22 mouse cellular contexts compared by ENCODE assay signal in the genomic region with DNA sequence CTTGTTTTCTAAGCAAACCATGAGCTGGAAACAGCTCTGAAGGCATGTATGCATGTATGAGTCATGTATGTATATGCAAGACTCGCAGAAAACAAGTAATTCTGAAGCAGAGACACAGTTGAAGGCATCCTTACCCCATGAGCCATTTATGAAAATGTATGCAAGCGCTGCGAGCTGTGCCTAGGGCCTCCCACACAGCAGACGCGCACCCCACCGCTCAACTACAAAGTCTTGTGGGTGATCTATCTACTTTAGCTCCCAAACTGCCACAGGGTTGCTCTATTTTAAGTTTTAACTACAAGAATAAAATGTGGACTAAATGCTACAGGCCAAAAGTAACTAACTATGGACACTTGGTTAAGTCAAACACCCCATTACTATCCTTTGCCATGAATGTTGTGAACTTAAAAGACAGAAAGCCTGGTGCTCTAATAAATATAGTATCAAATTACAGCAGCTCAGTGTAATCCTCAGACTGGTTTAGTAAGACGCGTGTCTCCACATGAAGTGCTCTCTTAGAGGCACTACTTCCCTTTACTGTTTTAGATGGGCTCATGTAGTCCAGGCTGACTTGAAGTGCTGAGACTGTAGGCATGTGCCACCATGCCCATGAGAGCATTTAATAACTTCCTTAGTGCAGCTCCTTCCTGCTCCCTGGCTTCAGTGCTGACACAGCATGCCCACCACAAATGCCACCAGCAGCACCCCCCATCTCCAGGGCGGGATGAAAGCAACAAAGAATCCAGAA. TPM values are rescaled to one million over a fixed set of nuclear protein-coding genes. Genes with fewer than 3 reads are reported as not detected.
A peak's percentile ranks its signal among the peaks of the same experiment; 100 is the strongest.
DNase-seq lines count a peak whose midpoint lies in the region; ATAC-seq lines count a peak whose summit lies in the region.
"Had no signal": no experiment of that assay in that cellular context is flagged by ENCODE, and none has a peak within 500 bp of the region (broad histone marks: within the 10 kb centered on the region; RNA-seq: fewer than 3 reads in every experiment).

No protein-coding gene starts in this region.

- peaks cover 93% of the 10 kb centered on the region for H3K36me3 ChIP-seq in embryonic facial prominence, embryonic 15.5 days
- peaks cover 79% of the 10 kb centered on the region for H3K36me3 ChIP-seq in kidney, embryonic 16.5 days (ENCODE audit: insufficient read depth, low read length)

- H3K9ac ChIP-seq in embryonic facial prominence, embryonic 15.5 days: no peak overlapping the region
- H3K9ac ChIP-seq in kidney, embryonic 16.5 days (replicated peaks; ENCODE audit: low read length): no peak overlapping the region
- H3K9ac ChIP-seq: forebrain, embryonic 12.5 days; heart, embryonic 15.5 days; kidney, embryonic 15.5 days; neural tube, embryonic 12.5 days had no signal

- no peaks in the 10 kb centered on the region for H3K27me3 ChIP-seq in embryonic facial prominence, embryonic 15.5 days
- no peaks in the 10 kb centered on the region for H3K27me3 ChIP-seq in kidney, embryonic 16.5 days (ENCODE audit: insufficient read depth, low read length)
- H3K27me3 ChIP-seq: CH12.LX; forebrain, embryonic 12.5 days; heart, embryonic 15.5 days; kidney, embryonic 15.5 days; neural tube, embryonic 12.5 days had no signal

- peak; percentile 52 for DNase-seq in layer of hippocampus, adult 11-12 months (ENCODE audit: low spot score)
- no peak for DNase-seq in layer of hippocampus, adult 9-10 months (ENCODE audit: low spot score)
- DNase-seq in left cerebral cortex, adult 9 months (ENCODE audit: low spot score in 2 of 2): peak; percentile 38 to 58
- DNase-seq in right cerebral cortex, postnatal 25 days: peak; percentile 38
- DNase-seq in heart, postnatal 25 days (ENCODE audit: low spot score): no peak
- DNase-seq in kidney, adult 18-20 months: no peak
- DNase-seq: adrenal gland, adult 2 months; cerebellum, adult 2 months; heart, adult 11 months; liver; lung, adult 18-20 months; lung, postnatal 36 days had no signal

- no peaks in the 10 kb centered on the region for H3K4me1 ChIP-seq in embryonic facial prominence, embryonic 15.5 days
- H3K4me1 ChIP-seq in kidney, embryonic 16.5 days (ENCODE audit: insufficient read depth, low read length): no peaks in the 10 kb centered on the region
- H3K4me1 ChIP-seq: forebrain, embryonic 12.5 days; heart, embryonic 15.5 days; hindbrain, embryonic 10.5 days; kidney, embryonic 15.5 days; midbrain, embryonic 10.5 days; neural tube, embryonic 12.5 days had no signal

- H3K4me2 ChIP-seq in embryonic facial prominence, embryonic 15.5 days (replicated peaks): no peak overlapping the region
- H3K4me2 ChIP-seq in kidney, embryonic 16.5 days (replicated peaks; ENCODE audit: low read depth, low read length): no peak overlapping the region
- H3K4me2 ChIP-seq: forebrain, embryonic 12.5 days; heart, embryonic 15.5 days; kidney, embryonic 15.5 days; neural tube, embryonic 12.5 days had no signal

- no peak overlapping the region for H3K4me3 ChIP-seq in embryonic facial prominence, embryonic 15.5 days (replicated peaks)
- H3K4me3 ChIP-seq in kidney, embryonic 16.5 days (ENCODE audit: low read length): no peak overlapping the region
- H3K4me3 ChIP-seq: forebrain, embryonic 12.5 days; heart, embryonic 15.5 days; hindbrain, embryonic 10.5 days; kidney, embryonic 15.5 days; midbrain, embryonic 10.5 days; neural tube, embryonic 12.5 days had no signal

- H3K27ac ChIP-seq in embryonic facial prominence, embryonic 15.5 days (replicated peaks): peak overlapping the region; percentile 68
- no peak overlapping the region for H3K27ac ChIP-seq in kidney, embryonic 16.5 days (ENCODE audit: low read length)
- H3K27ac ChIP-seq: forebrain, embryonic 12.5 days; heart, embryonic 15.5 days; hindbrain, embryonic 10.5 days; kidney, embryonic 15.5 days; midbrain, embryonic 10.5 days; neural tube, embryonic 12.5 days had no signal

- intact Hi-C loops in heart, postnatal 25 days (cut with DNase I): no loop called here

- H3K9me3 ChIP-seq in embryonic facial prominence, embryonic 15.5 days (replicated peaks): no peaks in the 10 kb centered on the region
- H3K9me3 ChIP-seq in kidney, embryonic 16.5 days (ENCODE audit: low read length): no peaks in the 10 kb centered on the region
- H3K9me3 ChIP-seq: forebrain, embryonic 12.5 days; heart, embryonic 15.5 days; hindbrain, embryonic 10.5 days; kidney, embryonic 15.5 days; midbrain, embryonic 10.5 days; neural tube, embryonic 12.5 days had no signal

- peak; percentile 78; the same call in 1 of the 2 replicates for ATAC-seq in embryonic facial prominence, embryonic 15.5 days (ENCODE audit: insufficient number of reproducible peaks, low FRiP score, low TSS enrichment, low read depth)
- no peak for ATAC-seq in kidney, embryonic 16.5 days (ENCODE audit: low FRiP score, low TSS enrichment)
- ATAC-seq: inflammation-experienced regulatory T-cells, adult 6 months had no signal

- 72% methylated on average over 9 of the region's 9 CpGs for WGBS in embryonic facial prominence, embryonic 15.5 days
- 93% methylated on average over 9 of the region's 9 CpGs for WGBS in kidney, embryonic 16.5 days

RNA-seq across cellular contexts. Expression of a gene that starts 17.0 kb away (rescaled TPM):
- 153 TPM in 2 replicates for polyA plus RNA-seq in embryonic facial prominence, embryonic 15.5 days (2015; fragmentation: Nextera tagmentation; extraction: Ambion mirVana)
- polyA plus RNA-seq in kidney, embryonic 16.5 days (2015; fragmentation: Nextera tagmentation; extraction: Ambion mirVana): 160 TPM in 2 replicates
- 10 to 100 TPM; 36.7 to 45.7 TPM for total RNA-seq in heart, postnatal 25 days (2021)

RNA-seq across cellular contexts. Expression of a gene that starts 29.3 kb away (rescaled TPM):
- polyA plus RNA-seq in embryonic facial prominence, embryonic 15.5 days (2015; fragmentation: Nextera tagmentation; extraction: Ambion mirVana): 31.0 and 33.1 TPM in 2 replicates
- 25.1 and 28.5 TPM in 2 replicates for polyA plus RNA-seq in kidney, embryonic 16.5 days (2015; fragmentation: Nextera tagmentation; extraction: Ambion mirVana)
- 1 to 10 TPM; 6.1 to 7.3 TPM for total RNA-seq in heart, postnatal 25 days (2021)

Comparison
In these comparisons a context has a peak if more than half of its experiments do, and no peak if none do; other contexts are left out.
1. DNase-seq: peak in layer of hippocampus, adult 11-12 months (single experiment), left cerebral cortex, adult 9 months (2 of 2) and right cerebral cortex, postnatal 25 days (single experiment); none in layer of hippocampus, adult 9-10 months (single experiment), heart, postnatal 25 days (single experiment) and kidney, adult 18-20 months (single experiment).